Mouse (Mus musculus) central nervous system, embryonic 18 days (tissue): ENCODE results near the gene Ppdpf. TPM values are rescaled to one million over a fixed set of nuclear protein-coding genes. Genes with fewer than 3 reads are reported as not detected.

Experiments used
- polyA plus RNA-seq: library from polyadenylated mRNA; depleted of rRNA; stranded (reverse); fragments of >200 nt; gene quantifications from 2 replicates; pipeline ENCODE4 v1.2.3, GENCODE M21; 2012; rRNA removed

Gene Ppdpf
- 225 and 239 TPM in 2 replicates for polyA plus RNA-seq

DNA sequence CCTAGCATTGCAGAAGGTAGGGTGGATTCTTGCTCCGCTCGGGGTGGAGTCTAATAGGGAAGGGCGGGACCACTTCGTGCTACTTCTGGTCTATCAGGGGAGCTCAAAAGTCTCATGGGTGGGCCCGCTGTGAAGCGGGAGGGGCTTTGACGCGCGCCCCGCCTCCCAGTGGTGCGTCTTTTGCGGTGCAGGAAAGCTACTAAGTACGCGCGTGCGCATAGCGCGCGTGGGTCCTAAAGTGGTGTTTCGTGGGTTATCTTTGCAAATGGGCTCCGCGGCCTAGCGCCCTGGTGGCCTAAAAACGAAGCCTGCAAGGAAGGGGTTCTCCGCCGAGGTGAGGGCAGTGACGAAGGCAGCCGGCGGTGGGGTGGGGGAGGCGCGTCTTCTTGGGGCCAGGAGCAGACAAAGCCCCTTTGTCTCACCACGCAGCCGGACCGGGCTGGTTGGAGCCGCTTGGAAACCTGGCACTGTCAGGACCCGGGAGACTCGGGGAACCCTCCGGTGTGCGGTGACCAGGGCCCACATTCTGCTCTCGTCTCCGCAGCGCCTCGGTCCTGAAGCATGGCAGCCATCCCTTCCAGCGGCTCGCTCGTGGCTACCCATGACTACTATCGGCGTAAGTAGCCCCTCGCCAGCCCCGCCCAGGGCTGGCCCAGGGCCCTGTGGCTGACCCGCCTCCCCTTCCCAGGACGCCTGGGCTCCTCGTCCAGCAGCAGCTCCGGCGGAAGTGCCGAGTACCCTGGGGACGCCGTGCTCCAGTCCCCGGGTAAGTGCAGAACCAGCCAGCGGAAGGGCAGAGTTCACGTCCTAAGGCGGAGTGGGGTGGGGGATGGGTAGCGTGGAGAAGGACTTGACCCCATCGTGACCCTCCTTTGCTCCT lies at the start of gene Ppdpf:
Gene Ppdpf, plus strand, starts transcription at position 127 of the 880 bp plus-strand sequence.

DNA sequence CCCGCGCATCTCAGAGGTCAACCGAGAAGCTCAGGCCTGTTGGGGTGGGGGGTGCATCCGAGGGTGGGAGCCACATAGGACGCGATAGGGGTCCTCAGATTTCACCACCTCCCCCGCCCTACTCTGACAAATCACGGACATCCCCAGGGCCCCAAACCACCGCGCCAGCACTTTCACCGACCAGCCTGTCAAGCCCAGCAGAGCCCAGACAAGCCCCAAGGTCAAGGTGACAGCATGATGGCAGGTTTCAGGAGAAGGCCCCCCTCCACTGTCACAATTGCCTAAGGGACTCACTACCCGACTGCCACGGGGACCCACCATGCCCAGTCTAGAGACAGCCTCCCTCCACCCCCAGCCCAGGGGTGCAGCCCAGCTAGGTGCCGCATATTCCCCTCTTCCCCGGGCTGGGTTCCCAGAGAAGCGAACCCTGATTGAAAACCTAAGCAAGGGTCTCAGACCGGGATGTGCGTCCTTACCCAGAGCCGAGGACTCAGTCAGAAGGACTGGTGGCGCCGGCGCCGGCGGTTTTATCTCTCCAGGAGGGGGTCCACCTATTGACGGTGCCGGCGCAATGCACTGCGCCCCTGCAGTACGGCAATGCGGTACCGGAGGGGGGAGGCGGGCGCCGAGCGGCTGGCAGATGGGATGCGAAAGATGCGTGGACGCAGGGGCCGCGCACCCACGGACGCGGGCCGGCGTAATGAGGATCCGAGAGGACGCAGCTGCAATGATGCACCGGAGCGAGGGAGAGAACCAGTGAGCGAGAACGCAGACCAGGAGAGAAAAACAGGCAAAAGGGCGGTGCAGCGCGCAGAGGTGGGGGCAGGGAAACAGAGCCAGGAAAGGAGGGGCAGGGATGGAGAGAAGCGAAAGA lies 30.6 kb upstream of the Ppdpf start, which contains the start of gene Eef1a2:
Gene Eef1a2, minus strand, starts transcription at position 767 of the 874 bp plus-strand sequence.

DNA sequence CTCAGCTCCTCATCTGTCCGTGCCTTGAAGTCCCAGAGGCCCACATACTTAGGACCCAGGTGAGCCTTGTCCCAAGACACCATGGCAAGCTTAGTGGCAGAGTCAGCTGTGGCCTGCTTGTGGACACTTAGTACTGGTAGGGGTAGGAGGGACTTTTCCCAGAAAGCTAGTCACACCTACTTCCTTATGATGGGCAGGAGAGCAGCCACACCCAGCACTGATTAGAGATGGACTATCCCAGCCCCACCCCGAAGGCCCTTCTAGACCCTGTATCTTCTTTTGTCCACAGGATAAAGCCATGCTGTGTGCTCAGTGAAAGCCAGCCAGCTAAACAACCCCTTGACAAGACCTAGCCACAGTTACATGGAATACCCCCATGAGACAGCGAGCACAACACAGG lies 15.4 kb downstream of the Ppdpf start, which contains the start of gene Ptk6:
Gene Ptk6, minus strand, starts transcription at position 368 of the 400 bp plus-strand sequence.

DNA sequence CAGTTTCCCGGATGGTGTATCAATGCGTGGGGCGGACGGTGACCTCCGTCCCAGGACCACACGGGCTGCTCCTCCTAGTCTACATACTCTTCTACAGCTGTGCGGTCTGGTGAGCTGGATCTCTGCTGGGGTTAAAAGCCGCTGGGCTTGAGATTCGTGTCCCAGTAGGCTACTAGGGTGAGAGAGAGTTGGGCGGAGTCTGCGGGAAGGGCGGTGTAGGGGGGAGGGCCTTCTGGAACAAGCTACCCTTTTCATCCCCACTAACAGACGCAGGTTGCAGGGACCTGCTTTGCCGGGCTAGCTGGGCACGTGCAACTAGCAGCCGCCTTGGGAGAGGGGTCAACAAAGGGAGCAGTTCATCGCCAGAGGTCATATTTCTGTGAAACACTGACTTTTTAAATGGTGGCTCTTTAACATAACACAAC lies 26.0 kb downstream of the Ppdpf start, which contains the start of gene Srms:
Gene Srms, minus strand, starts transcription at position 165 of the 425 bp plus-strand sequence.

DNA sequence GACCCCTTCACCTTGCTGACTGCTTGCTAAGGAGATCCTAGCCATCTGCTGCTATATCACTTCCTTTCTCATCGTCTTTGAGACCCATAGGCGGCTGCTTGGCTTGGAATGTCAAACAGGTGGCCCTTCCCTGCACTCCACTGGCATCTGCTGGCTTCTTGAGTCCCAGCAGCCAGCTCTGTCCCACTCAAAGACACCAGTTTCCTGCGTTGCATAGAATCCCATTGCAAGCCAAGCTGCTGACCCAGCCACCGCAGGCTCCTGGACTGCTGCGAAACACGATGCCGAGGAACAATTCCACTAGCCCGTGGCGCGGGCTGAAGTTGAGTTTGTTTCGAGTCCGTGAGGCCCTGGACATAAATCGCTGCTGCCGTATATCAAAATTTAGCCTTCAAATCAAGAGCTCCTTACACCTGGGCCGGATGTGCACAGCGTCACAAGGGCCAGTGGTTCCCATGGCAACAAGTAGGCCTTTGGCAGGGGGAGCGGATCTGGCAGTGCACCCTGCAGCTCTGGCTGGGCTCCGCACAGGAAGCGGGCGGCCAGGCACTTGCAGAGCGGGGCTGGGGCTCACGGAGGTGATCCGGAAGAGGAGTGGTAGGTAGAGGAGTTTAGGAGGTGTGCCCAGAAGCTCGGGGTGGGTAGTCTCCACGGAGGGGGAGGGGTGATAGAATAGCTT lies 32.6 kb downstream of the Ppdpf start, which contains the start of gene Fndc11:
Gene Fndc11, plus strand, starts transcription at position 476 of the 679 bp plus-strand sequence.

Other genes with a start within 250 kb of the Ppdpf start
- gene Nkain4, start 232.5 kb upstream of the Ppdpf start, polyA plus RNA-seq, result 48.1 and 57.6 TPM in 2 replicates
- gene Arfgap1, start 220.0 kb upstream of the Ppdpf start, polyA plus RNA-seq, result 122 and 127 TPM in 2 replicates
- 0.57 and 0.79 TPM in 2 replicates for gene Col20a1, start 200.7 kb upstream of the Ppdpf start, polyA plus RNA-seq
- 13.9 TPM in 2 replicates for gene Chrna4, start 143.7 kb upstream of the Ppdpf start, polyA plus RNA-seq
- 78.7 and 87.8 TPM in 2 replicates for gene Kcnq2, start 51.9 kb upstream of the Ppdpf start, polyA plus RNA-seq
- gene Eef1a2, start 30.2 kb upstream of the Ppdpf start, polyA plus RNA-seq, result 199 and 216 TPM in 2 replicates
- 0.05 and 0.08 TPM in 2 replicates for gene Ptk6, start 15.5 kb downstream of the Ppdpf start, polyA plus RNA-seq
- gene Srms, start 25.9 kb downstream of the Ppdpf start, polyA plus RNA-seq, result 0.16 TPM in 2 replicates
- 0.19 and 0.35 TPM in 2 replicates for gene Fndc11, start 32.8 kb downstream of the Ppdpf start, polyA plus RNA-seq
- 2.1 and 2.2 TPM in 2 replicates for gene Helz2, start 54.8 kb downstream of the Ppdpf start, polyA plus RNA-seq
- 27.2 and 29.7 TPM in 2 replicates for gene Gmeb2, start 100.8 kb downstream of the Ppdpf start, polyA plus RNA-seq
- 1,007 and 1,209 TPM in 2 replicates for gene Stmn3, start 127.3 kb downstream of the Ppdpf start, polyA plus RNA-seq
- gene Rtel1, start 132.5 kb downstream of the Ppdpf start, polyA plus RNA-seq, result 99.7 and 111 TPM in 2 replicates
- 130 and 133 TPM in 2 replicates for gene Zgpat, start 177.7 kb downstream of the Ppdpf start, polyA plus RNA-seq
- gene Arfrp1, start 178.2 kb downstream of the Ppdpf start, polyA plus RNA-seq, result 104 and 107 TPM in 2 replicates
- gene Lime1, start 192.8 kb downstream of the Ppdpf start, polyA plus RNA-seq, result 115 and 119 TPM in 2 replicates